Mouse (Mus musculus): ENCODE data around the gene Slc25a42.

The Slc25a42 gene

GRCm38 (mm10) chr8:70170748-70171147 is 41.4 kb downstream of the Slc25a42 start:
- WGBS = 86% methylated on average over 3 of the region's 3 CpGs

- 94% methylated on average over 3 of the region's 3 CpGs for WGBS
Measured at GRCm38 (mm10) chr8:70170116-70170515, 42.0 kb downstream of the Slc25a42 start.

GRCm38 (mm10) chr8:70166504-70167110 is 45.5 kb downstream of the Slc25a42 start:
- 5% methylated on average over 21 of the region's 21 CpGs for WGBS

- WGBS = 72% methylated on average over 3 of the region's 3 CpGs
Measured at GRCm38 (mm10) chr8:70163316-70163715, 48.8 kb downstream of the Slc25a42 start.

- WGBS = 72% methylated on average over 13 of the region's 13 CpGs
Measured at GRCm38 (mm10) chr8:70160015-70160414, 52.1 kb downstream of the Slc25a42 start.

- WGBS = 93% methylated on average over 4 of the region's 4 CpGs
Measured at GRCm38 (mm10) chr8:70159211-70159610, 52.9 kb downstream of the Slc25a42 start.

GRCm38 (mm10) chr8:70158069-70158853 is 53.8 kb downstream of the Slc25a42 start:
- 9% methylated on average over 40 of the region's 40 CpGs for WGBS

GRCm38 (mm10) chr8:70157240-70157800 is 54.8 kb downstream of the Slc25a42 start:
- WGBS = 94% methylated on average over 1 of the region's 1 CpGs

GRCm38 (mm10) chr8:70152537-70153257 is 59.4 kb downstream of the Slc25a42 start:
- 17% methylated on average over 22 of the region's 22 CpGs for WGBS

GRCm38 (mm10) chr8:70150158-70150557 is 61.9 kb downstream of the Slc25a42 start:
- WGBS = 22% methylated on average over 13 of the region's 13 CpGs

- WGBS = 82% methylated on average over 7 of the region's 7 CpGs
Measured at GRCm38 (mm10) chr8:70147678-70148607, 64.2 kb downstream of the Slc25a42 start.

GRCm38 (mm10) chr8:70139981-70140380 is 72.1 kb downstream of the Slc25a42 start:
- whole genome bisulfite sequencing = 9% methylated on average over 9 of the region's 9 CpGs

GRCm38 (mm10) chr8:70139026-70139857 is 72.9 kb downstream of the Slc25a42 start, which contains the start of the genes Rfxank, Borcs8 and Mef2b:
Gene Rfxank (minus strand): TSS chr8:70139154.
Gene Borcs8 (plus strand): TSS chr8:70139499.
Gene Mef2b (plus strand): TSS chr8:70139711.
- under 1% methylated on average over 46 of the region's 46 CpGs for WGBS

GRCm38 (mm10) chr8:70137890-70138289 is 74.2 kb downstream of the Slc25a42 start:
- WGBS = 67% methylated on average over 4 of the region's 4 CpGs

- 81% methylated on average over 4 of the region's 4 CpGs for WGBS
Measured at GRCm38 (mm10) chr8:70136591-70136990, 75.5 kb downstream of the Slc25a42 start.

GRCm38 (mm10) chr8:70134931-70135330 is 77.2 kb downstream of the Slc25a42 start:
- 92% methylated on average over 9 of the region's 9 CpGs for WGBS
